Mouse (Mus musculus) kidney, adult 2 months (tissue): ENCODE results near the gene Dnlz. TPM values are rescaled to one million over a fixed set of nuclear protein-coding genes. Genes with fewer than 3 reads are reported as not detected.
A peak's percentile ranks its signal among the peaks of the same experiment; 100 is the strongest.
"Not testable (repeated sequence)": the region's sequence is repeated elsewhere in the genome, so short reads cannot be mapped to it uniquely, and the experiment has no call there.

Source experiments
- DNase-seq: peaks from one replicate; pipeline ENCODE4 v3.0.0; 2021
- H3K27ac ChIP-seq: fragments of 200-500 bp; 2 replicates; pipeline ENCODE4 v1.5.1; 2012; ENCODE audit warnings: low read depth, low read length, control low read depth, inconsistent platforms; ENCODE audit not compliant: insufficient read depth
- H3K27me3 ChIP-seq: fragments of 200-500 bp; replicated peaks from 2 replicates; pipeline ENCODE4 v1.6.1; 2012; ENCODE audit warnings: mild to moderate bottlenecking, moderate library complexity, low read length, inconsistent platforms; ENCODE audit not compliant: control insufficient read depth, insufficient read depth
- H3K36me3 ChIP-seq: fragments of 200-500 bp; 2 replicates; pipeline ENCODE4 v1.6.1; 2012; ENCODE audit warnings: mild to moderate bottlenecking, moderate library complexity, low read length, inconsistent platforms; ENCODE audit not compliant: control insufficient read depth, insufficient read depth
- H3K4me1 ChIP-seq: fragments of 200-500 bp; 2 replicates; pipeline ENCODE4 v1.6.1; 2011; ENCODE audit warnings: low read length; ENCODE audit not compliant: control insufficient read depth, insufficient read depth
- H3K4me3 ChIP-seq: fragments of 200-500 bp; 2 replicates; pipeline ENCODE4 v1.5.1; 2011; ENCODE audit warnings: mild to moderate bottlenecking, low read depth, low read length, control low read depth; ENCODE audit not compliant: insufficient read depth
- CTCF ChIP-seq: fragments of 200-500 bp; conservative IDR thresholded peaks from 2 replicates; pipeline ENCODE4 v1.5.1; 2011; ENCODE audit warnings: low read depth, mild to moderate bottlenecking, control low read depth, low read length, moderate library complexity, mixed read lengths; ENCODE audit not compliant: insufficient read depth, insufficient read length
- POLR2A ChIP-seq: fragments of 200-500 bp; IDR thresholded peaks from one replicate; pipeline ENCODE4 v1.6.1; 2011; ENCODE audit warnings: low read depth, low read length, control low read depth
- WGBS: fragments of 180-500 bp; shearing (Covaris S2); methylation state at CpG from one replicate; pipeline ENCODE4 v1.1.7; 2018; 5-methylcytosine and 5-hydroxymethylcytosine counted together
- polyA plus RNA-seq: library from polyadenylated mRNA; depleted of rRNA; stranded (reverse); fragments of >200 nt; gene quantifications from 2 replicates; pipeline ENCODE4 v1.2.3, GENCODE M21; 2012

Dnlz gene
- polyA plus RNA-seq, 1 experiment, result 28.8 TPM

GRCm38 (mm10) chr2:26389154-26389690 is 37.3 kb upstream of the Dnlz start, which contains the start of the genes Entr1 and Pmpca:
Gene Entr1, minus strand, starts transcription at chr2:26389316.
Gene Pmpca, plus strand, starts transcription at chr2:26389339.
- H3K27ac ChIP-seq, result peak within 1 kb of the TSS; percentile 43
- no peaks in the 10 kb centered on the region for H3K27me3 ChIP-seq
- WGBS, result 1% methylated on average over 58 of the region's 60 CpGs
- H3K4me1 ChIP-seq, result peaks cover 9% of the 10 kb centered on the region; the same call in 1 of the 2 replicates
- peaks cover 5% of the 10 kb centered on the region for H3K36me3 ChIP-seq
- peak within 1 kb of the TSS; percentile 78 for H3K4me3 ChIP-seq
- peak; percentile 88 for DNase-seq
- TF ChIP-seq POLR2A (peak; percentile 20), CTCF (no peak)

GRCm38 (mm10) chr2:26388682-26389153 is 36.8 kb upstream of the Dnlz start:
- no peak for DNase-seq
- under 1% methylated on average over 45 of the region's 45 CpGs for WGBS
- peak overlapping the region; percentile 43 for H3K27ac ChIP-seq

GRCm38 (mm10) chr2:26387713-26388112 is 35.8 kb upstream of the Dnlz start:
- H3K27ac ChIP-seq, result no peak overlapping the region
- no peak for TF ChIP-seq POLR2A
- no peak for TF ChIP-seq CTCF
- peaks cover 5% of the 10 kb centered on the region for H3K36me3 ChIP-seq
- no peaks in the 10 kb centered on the region for H3K27me3 ChIP-seq
- H3K4me3 ChIP-seq, result peak overlapping the region; percentile 17; the same call in 1 of the 2 replicates
- 52% methylated on average over 3 of the region's 3 CpGs for WGBS
- peak; percentile 81 for DNase-seq
- H3K4me1 ChIP-seq, result peaks cover 9% of the 10 kb centered on the region; the same call in 1 of the 2 replicates

More at GRCm38 (mm10) chr2:26388682-26389153, 36.8 kb upstream of the Dnlz start:
- Histone ChIP-seq H3K4me3 (peak overlapping the region; percentile 78), H3K27me3 (no peaks in the 10 kb centered on the region), H3K36me3 (peaks cover 5% of the 10 kb centered on the region), H3K4me1 (peaks cover 9% of the 10 kb centered on the region; the same call in 1 of the 2 replicates)
- TF ChIP-seq CTCF (no peak), POLR2A (no peak)

GRCm38 (mm10) chr2:26380871-26381270 is 29.0 kb upstream of the Dnlz start:
- not testable (repeated sequence) for DNase-seq, H3K4me1 ChIP-seq, H3K27me3 ChIP-seq, H3K27ac ChIP-seq, H3K36me3 ChIP-seq
- WGBS, result 29% methylated on average over 6 of the region's 6 CpGs
- H3K4me3 ChIP-seq, result peak overlapping the region; percentile 73

- H3K4me1 ChIP-seq, result no peaks in the 10 kb centered on the region
- H3K36me3 ChIP-seq, result peaks cover 4% of the 10 kb centered on the region
- no peak within 1 kb of the TSS for H3K27ac ChIP-seq
- no peaks in the 10 kb centered on the region for H3K27me3 ChIP-seq
- 1% methylated on average over 38 of the region's 38 CpGs for WGBS
- peak; percentile 92 for DNase-seq
- H3K4me3 ChIP-seq, result peak within 1 kb of the TSS; percentile 73
- no peak for TF ChIP-seq CTCF
- peak; percentile 12 for TF ChIP-seq POLR2A
These were observed 28.3 kb upstream of the Dnlz start, which contains the start of gene Snapc4 for GRCm38 (mm10) chr2:26380131-26380771. Gene Snapc4, minus strand, starts transcription at chr2:26380653.

GRCm38 (mm10) chr2:26372396-26372795 is 20.5 kb upstream of the Dnlz start:
- WGBS, result 96% methylated on average over 8 of the region's 8 CpGs
- no peaks in the 10 kb centered on the region for H3K27me3 ChIP-seq
- H3K4me3 ChIP-seq, result no peak overlapping the region
- no peak overlapping the region for H3K27ac ChIP-seq
- 0 out of 2 replicates have a peak, but pooled peaks cover 2% of the 10 kb centered on the region for H3K36me3 ChIP-seq
- H3K4me1 ChIP-seq, result no peaks in the 10 kb centered on the region
- no peak for DNase-seq
- no peak for TF ChIP-seq CTCF
- TF ChIP-seq POLR2A, result no peak

- TF ChIP-seq POLR2A, result no peak
- no peak for TF ChIP-seq CTCF
- 86% methylated on average over 1 of the region's 1 CpGs for WGBS
- no peaks in the 10 kb centered on the region for H3K4me1 ChIP-seq
- no peak overlapping the region for H3K4me3 ChIP-seq
- H3K36me3 ChIP-seq, result no peaks in the 10 kb centered on the region
- H3K27ac ChIP-seq, result no peak overlapping the region
- no peak for DNase-seq
- H3K27me3 ChIP-seq, result no peaks in the 10 kb centered on the region
These were observed 16.7 kb upstream of the Dnlz start for GRCm38 (mm10) chr2:26368572-26368971.
